Mouse (Mus musculus) liver, postnatal 0 days (tissue): ENCODE data around the gene Klhl26. TPM values are rescaled to one million over a fixed set of nuclear protein-coding genes. Genes with fewer than 3 reads are reported as not detected.

Source experiments
- ATAC-seq: fragments of 200-750 bp; cut with Nextera tagmentation; 2 replicates; pipeline ENCODE4 v1.8.0; 2017; ENCODE audit warnings: mild to moderate bottlenecking, moderate library complexity
- DNase-seq: peaks from one replicate; pipeline ENCODE4 v3.0.0-alpha.2; 2016
- H3K27ac ChIP-seq: fragments of 300-500 bp; sonication (generic); 2 replicates; pipeline ENCODE4 v1.5.1; 2014; ENCODE audit warnings: antibody characterized with exemption, moderate library complexity, mild to moderate bottlenecking, low read depth
- H3K27me3 ChIP-seq: fragments of 300-500 bp; sonication (generic); 2 replicates; pipeline ENCODE4 v1.6.1; 2014; ENCODE audit warnings: low read length, control low read depth, mixed read lengths; ENCODE audit not compliant: insufficient read depth
- H3K36me3 ChIP-seq: fragments of 300-500 bp; sonication (generic); replicated peaks from 2 replicates; pipeline ENCODE4 v1.6.1; 2014; ENCODE audit warnings: mild to moderate bottlenecking, control low read depth, low read length, moderate library complexity, mixed read lengths; ENCODE audit not compliant: insufficient read depth
- H3K4me1 ChIP-seq: fragments of 300-500 bp; sonication (generic); 2 replicates; pipeline ENCODE4 v1.6.1; 2014; ENCODE audit warnings: antibody characterized with exemption, mild to moderate bottlenecking, control low read depth; ENCODE audit not compliant: insufficient read depth
- H3K4me2 ChIP-seq: fragments of 300-500 bp; sonication (generic); 2 replicates; pipeline ENCODE4 v1.6.1; 2014; ENCODE audit warnings: low read depth, mild to moderate bottlenecking, low read length, moderate library complexity, mixed read lengths
- H3K4me3 ChIP-seq: fragments of 300-500 bp; sonication (generic); 2 replicates; pipeline ENCODE4 v1.5.1; 2014; ENCODE audit warnings: low read depth, low read length
- H3K9ac ChIP-seq: fragments of 300-500 bp; sonication (generic); replicated peaks from 2 replicates; pipeline ENCODE4 v1.6.1; 2014; ENCODE audit warnings: mild to moderate bottlenecking, moderate library complexity
- H3K9me3 ChIP-seq: fragments of 300-500 bp; sonication (generic); 2 replicates; pipeline ENCODE4 v1.6.1; 2016; ENCODE audit warnings: mild to moderate bottlenecking, control low read depth, low read length, mixed read lengths
- CTCF ChIP-seq: sonication (generic); IDR thresholded peaks from 2 replicates; pipeline ENCODE4 v1.5.1; 2016; ENCODE audit warnings: antibody characterized with exemption, low read depth
- EP300 ChIP-seq: IDR thresholded peaks from 2 replicates; pipeline ENCODE4 v1.6.1; 2016; ENCODE audit warnings: antibody characterized with exemption, low read depth, mild to moderate bottlenecking
- WGBS: fragments of 180-500 bp; shearing (Covaris S2); extraction: QIAGEN DNeasy Blood & Tissue Kit; methylation state at CpG from one replicate; pipeline ENCODE4 v1.1.7; 2014; ENCODE audit not compliant: insufficient replicate concordance; 5-methylcytosine and 5-hydroxymethylcytosine counted together
- polyA plus RNA-seq: library from polyadenylated mRNA; unstranded; fragments of >200 nt; fragmentation: Nextera tagmentation; extraction: Ambion mirVana; gene quantifications from 2 replicates; pipeline ENCODE4 v1.2.1, GENCODE M21; 2015

Gene Klhl26
- polyA plus RNA-seq, 1 experiment from 2014 or later = 5.4 TPM

- no peak overlapping the region for H3K4me2 ChIP-seq
- TF ChIP-seq CTCF (no peak), EP300 (no peak)
- H3K4me1 ChIP-seq = peaks cover 16% of the 10 kb centered on the region
- WGBS = 91% methylated on average over 5 of the region's 5 CpGs
- DNase-seq (no peak), ATAC-seq (no peak)
- no peaks in the 10 kb centered on the region for H3K27me3 ChIP-seq
- no peak overlapping the region for H3K4me3 ChIP-seq
- H3K9me3 ChIP-seq = no peaks in the 10 kb centered on the region
- no peaks in the 10 kb centered on the region; the same call in 1 of the 2 replicates for H3K36me3 ChIP-seq
- no peak overlapping the region for H3K9ac ChIP-seq
- no peak overlapping the region for H3K27ac ChIP-seq
These were observed 41.6 kb downstream of the Klhl26 start for GRCm38 (mm10) chr8:70435156-70435555.

GRCm38 (mm10) chr8:70432991-70433536 lies 43.7 kb downstream of the Klhl26 start:
- no peak overlapping the region for H3K9ac ChIP-seq
- ATAC-seq = no peak
- peaks cover under 1% of the 10 kb centered on the region; the same call in 1 of the 2 replicates for H3K4me1 ChIP-seq

GRCm38 (mm10) chr8:70431213-70431612 lies 45.6 kb downstream of the Klhl26 start:
- Histone ChIP-seq H3K4me2 (no peak overlapping the region), H3K9ac (no peak overlapping the region), H3K4me1 (no peaks in the 10 kb centered on the region), H3K4me3 (no peak overlapping the region), H3K27me3 (no peaks in the 10 kb centered on the region), H3K27ac (no peak overlapping the region), H3K9me3 (no peaks in the 10 kb centered on the region), H3K36me3 (no peaks in the 10 kb centered on the region; the same call in 1 of the 2 replicates)
- TF ChIP-seq EP300 (no peak), CTCF (no peak)
- no peak for DNase-seq
- whole genome bisulfite sequencing = 92% methylated on average over 4 of the region's 4 CpGs
- no peak for ATAC-seq

More at GRCm38 (mm10) chr8:70432991-70433536, 43.7 kb downstream of the Klhl26 start:
- H3K27me3 ChIP-seq = no peaks in the 10 kb centered on the region
- TF ChIP-seq CTCF (no peak), EP300 (no peak)
- DNase-seq = no peak
- no peaks in the 10 kb centered on the region; the same call in 1 of the 2 replicates for H3K36me3 ChIP-seq
- no peak overlapping the region for H3K4me2 ChIP-seq
- H3K9me3 ChIP-seq = no peaks in the 10 kb centered on the region
- 55% methylated on average over 4 of the region's 4 CpGs for WGBS
- H3K4me3 ChIP-seq = no peak overlapping the region
- H3K27ac ChIP-seq = no peak overlapping the region

- Histone ChIP-seq H3K9me3 (no peaks in the 10 kb centered on the region), H3K27ac (peak overlapping the region; percentile 36; the same call in 1 of the 2 replicates), H3K9ac (no peak overlapping the region), H3K36me3 (no peaks in the 10 kb centered on the region), H3K4me3 (no peak overlapping the region), H3K27me3 (no peaks in the 10 kb centered on the region), H3K4me2 (no peak overlapping the region), H3K4me1 (0 out of 2 replicates have a peak, but pooled peaks cover 3% of the 10 kb centered on the region)
- no peak for TF ChIP-seq EP300
- TF ChIP-seq CTCF = 0 out of 2 replicates have a peak, but pooled peaks have one; percentile 21
- ATAC-seq = no peak
- DNase-seq = no peak
- 57% methylated on average over 2 of the region's 2 CpGs for WGBS
These were observed 50.4 kb downstream of the Klhl26 start for GRCm38 (mm10) chr8:70426300-70426907.

DNA sequence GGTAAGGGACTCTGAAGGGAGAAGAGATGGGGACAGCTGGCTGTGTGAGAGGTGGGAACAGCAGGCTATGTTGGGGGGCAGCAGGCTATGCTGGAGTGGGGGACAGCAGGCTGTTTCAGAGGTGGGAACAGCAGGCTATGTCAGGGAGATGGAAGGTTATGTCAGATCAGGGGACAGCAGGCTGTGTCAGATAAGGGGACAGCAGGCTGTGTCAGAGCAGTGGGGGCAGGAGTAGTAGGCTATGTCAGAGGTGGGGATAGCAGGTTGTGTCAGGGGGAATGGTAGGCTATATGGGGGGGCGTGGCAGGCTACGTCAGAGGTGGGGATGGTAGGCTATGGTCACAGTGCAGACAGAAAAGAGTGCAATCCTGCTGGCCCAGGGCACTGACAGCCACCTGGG lies 54.0 kb downstream of the Klhl26 start:
- WGBS = 61% methylated on average over 2 of the region's 2 CpGs
- ATAC-seq (peak; percentile 69), DNase-seq (no peak)
- Histone ChIP-seq H3K4me3 (no peak overlapping the region), H3K36me3 (no peaks in the 10 kb centered on the region), H3K27ac (no peak overlapping the region), H3K9ac (no peak overlapping the region), H3K4me1 (0 out of 2 replicates have a peak, but pooled peaks cover 3% of the 10 kb centered on the region), H3K9me3 (no peaks in the 10 kb centered on the region), H3K4me2 (no peak overlapping the region), H3K27me3 (no peaks in the 10 kb centered on the region)
- TF ChIP-seq EP300 (no peak), CTCF (no peak)

GRCm38 (mm10) chr8:70421349-70422104 lies 55.2 kb downstream of the Klhl26 start:
- Histone ChIP-seq H3K36me3 (no peaks in the 10 kb centered on the region), H3K4me3 (no peak overlapping the region), H3K9me3 (no peaks in the 10 kb centered on the region), H3K27ac (no peak overlapping the region), H3K9ac (no peak overlapping the region), H3K4me1 (0 out of 2 replicates have a peak, but pooled peaks cover 3% of the 10 kb centered on the region), H3K27me3 (no peaks in the 10 kb centered on the region), H3K4me2 (no peak overlapping the region)
- no peak for TF ChIP-seq EP300
- no peak for TF ChIP-seq CTCF
- DNase-seq (no peak), ATAC-seq (no peak)
- WGBS = 54% methylated on average over 18 of the region's 18 CpGs
